Mouse (Mus musculus) mouse embryonic stem cell (cell line): Measurements from ENCODE around the gene Fgfr2.

Experiments
- in situ Hi-C, 2 experiments: fragments of 300-500 bp; cut with MboI; formaldehyde crosslinking; loops; 1 replicate in 1 of 2; 3 replicates in 1 of 2; pipeline ENCODE4 v1.14.3; 2019 to 2020; ENCODE audit warnings: low sequenced_read_pairs in 2 of 2, low pct_unique_long_range_greater_than_20kb in 1 of 2, mixed read lengths in 1 of 2; ENCODE audit not compliant: unreplicated experiment in 1 of 2

Fgfr2 gene

GRCm38 (mm10) chr7:133024694-133025093 is 98.5 kb downstream of the Fgfr2 start:
- in situ Hi-C loops: no loop called here

- in situ Hi-C loops: no loop called here
Measured at GRCm38 (mm10) chr7:133019481-133020020, 103.6 kb downstream of the Fgfr2 start.

- in situ Hi-C loops: no loop called here
Measured at GRCm38 (mm10) chr7:133018961-133019360, 104.2 kb downstream of the Fgfr2 start.

- in situ Hi-C loops: no loop called here
Measured at GRCm38 (mm10) chr7:133015416-133016070, 107.6 kb downstream of the Fgfr2 start.

GRCm38 (mm10) chr7:133014631-133015030 is 108.5 kb downstream of the Fgfr2 start:
- in situ Hi-C loops: no loop called here

- in situ Hi-C loops: no loop called here
Measured at GRCm38 (mm10) chr7:133013923-133014322, 109.2 kb downstream of the Fgfr2 start.

- in situ Hi-C loops: no loop called here
Measured at GRCm38 (mm10) chr7:133012637-133013366, 110.3 kb downstream of the Fgfr2 start.

- in situ Hi-C loops: no loop called here
Measured at GRCm38 (mm10) chr7:133011611-133012010, 111.5 kb downstream of the Fgfr2 start.

- in situ Hi-C loops: no loop called here
Measured at GRCm38 (mm10) chr7:133011191-133011590, 112.0 kb downstream of the Fgfr2 start.

- in situ Hi-C loops: no loop called here
Measured at GRCm38 (mm10) chr7:133010477-133010876, 112.7 kb downstream of the Fgfr2 start.

- in situ Hi-C loops: no loop called here
Measured at GRCm38 (mm10) chr7:133009676-133010075, 113.5 kb downstream of the Fgfr2 start.

GRCm38 (mm10) chr7:133008663-133009062 is 114.5 kb downstream of the Fgfr2 start:
- in situ Hi-C loops: no loop called here

GRCm38 (mm10) chr7:133007343-133007742 is 115.8 kb downstream of the Fgfr2 start:
- in situ Hi-C loops: no loop called here

- in situ Hi-C loops: no loop called here
Measured at GRCm38 (mm10) chr7:133005772-133006171, 117.4 kb downstream of the Fgfr2 start.

- in situ Hi-C loops: no loop called here
Measured at GRCm38 (mm10) chr7:133003421-133003820, 119.7 kb downstream of the Fgfr2 start.

- in situ Hi-C loops: no loop called here
Measured at GRCm38 (mm10) chr7:133002271-133002670, 120.9 kb downstream of the Fgfr2 start.

- in situ Hi-C loops: no loop called here
Measured at GRCm38 (mm10) chr7:133001388-133001787, 121.8 kb downstream of the Fgfr2 start.

GRCm38 (mm10) chr7:132999061-132999460 is 124.1 kb downstream of the Fgfr2 start:
- in situ Hi-C loops: no loop called here

- in situ Hi-C loops: no loop called here
Measured at GRCm38 (mm10) chr7:132998639-132999038, 124.5 kb downstream of the Fgfr2 start.

GRCm38 (mm10) chr7:132996391-132996790 is 126.8 kb downstream of the Fgfr2 start:
- in situ Hi-C loops: no loop called here
